Mouse (Mus musculus) gastrocnemius, adult 18-20 months (tissue): ENCODE data around the gene Dkkl1. TPM values are rescaled to one million over a fixed set of nuclear protein-coding genes. Genes with fewer than 3 reads are reported as not detected.

Experiments used
- DNase-seq: peaks from one replicate; pipeline ENCODE4 v3.0.0; 2021; ENCODE audit warnings: low spot score
- total RNA-seq, 2 experiments: library from RNA; stranded (reverse); gene quantifications; 2 replicates each; pipeline ENCODE4 v1.2.3; 2021

Dkkl1 gene
- total RNA-seq, 2 experiments from 2014 or later, result not detected

DNA sequence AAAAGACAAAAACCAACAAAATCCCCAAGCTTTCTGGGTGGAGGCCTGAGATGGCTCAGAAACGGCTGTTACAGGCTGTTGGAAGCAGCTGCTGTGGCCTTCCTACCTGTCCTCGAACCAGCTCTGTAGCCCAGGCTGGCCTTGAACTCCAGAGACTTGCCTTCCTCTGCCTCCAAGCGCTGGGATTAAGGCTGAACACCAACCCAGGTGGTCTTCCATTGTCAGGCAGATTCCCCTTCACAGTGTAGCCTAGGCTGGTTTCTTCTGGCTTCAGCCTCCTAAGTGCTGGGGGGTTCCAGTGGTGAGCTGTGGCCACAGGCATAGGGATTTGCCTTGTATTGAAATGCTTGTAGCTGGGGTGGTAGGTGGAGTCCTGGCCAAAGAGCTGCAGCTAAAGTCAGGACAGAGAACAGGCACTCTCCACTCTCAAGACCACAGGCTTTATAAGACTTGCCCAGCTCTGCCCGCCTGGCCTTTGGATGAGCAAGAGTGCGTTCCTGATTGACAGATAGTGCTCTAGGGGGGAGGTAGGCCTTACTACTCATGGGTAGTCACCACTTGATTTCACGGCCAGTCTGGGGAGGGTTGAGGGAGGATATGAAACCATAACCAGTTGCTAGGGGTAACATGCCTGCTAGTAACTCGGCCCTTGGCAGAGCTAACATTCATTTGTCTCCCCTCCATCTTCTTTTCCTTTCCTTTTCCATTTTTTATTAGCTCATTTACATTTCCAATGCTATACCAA, 17.7 kb upstream of the Dkkl1 start:
- no peak for DNase-seq

DNA sequence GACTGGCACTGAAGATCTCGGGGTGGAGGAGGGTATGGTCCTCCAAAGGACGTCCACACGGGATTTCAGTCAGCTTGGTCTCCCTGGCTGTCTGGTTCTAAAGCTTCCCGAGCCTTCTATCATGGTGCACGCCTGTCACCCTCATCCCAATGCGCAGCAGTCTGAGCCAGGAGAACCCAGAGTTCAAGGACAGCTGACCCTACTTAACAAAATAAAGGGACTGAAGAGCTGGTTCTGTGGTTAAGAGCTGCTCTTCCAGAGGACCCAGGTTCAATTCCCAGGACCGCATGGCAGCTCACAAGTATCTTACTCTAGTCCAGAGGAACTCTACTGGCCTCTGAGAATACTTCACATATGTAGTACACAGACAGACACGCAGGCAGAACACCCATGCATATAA, 17.1 kb upstream of the Dkkl1 start:
- no peak for DNase-seq

DNA sequence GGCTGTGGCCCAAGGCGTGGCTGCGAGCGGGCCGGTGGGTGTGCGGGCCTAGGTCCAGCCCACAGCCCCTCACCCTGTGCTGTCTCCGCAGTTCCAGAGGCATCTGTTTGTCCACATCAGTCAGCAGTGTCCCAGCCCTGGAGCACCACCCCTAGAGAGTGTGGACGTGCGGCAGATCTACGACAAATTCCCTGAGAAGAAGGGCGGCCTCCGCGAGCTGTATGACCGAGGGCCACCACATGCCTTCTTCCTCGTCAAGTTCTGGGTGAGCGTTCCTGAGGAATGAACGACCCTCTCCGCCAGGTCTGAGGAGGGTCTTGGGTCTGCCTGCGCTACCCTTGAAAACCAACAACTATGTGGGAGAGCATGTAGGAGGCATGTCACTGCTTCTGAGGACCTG, 16.6 kb upstream of the Dkkl1 start:
- no peak for DNase-seq

DNA sequence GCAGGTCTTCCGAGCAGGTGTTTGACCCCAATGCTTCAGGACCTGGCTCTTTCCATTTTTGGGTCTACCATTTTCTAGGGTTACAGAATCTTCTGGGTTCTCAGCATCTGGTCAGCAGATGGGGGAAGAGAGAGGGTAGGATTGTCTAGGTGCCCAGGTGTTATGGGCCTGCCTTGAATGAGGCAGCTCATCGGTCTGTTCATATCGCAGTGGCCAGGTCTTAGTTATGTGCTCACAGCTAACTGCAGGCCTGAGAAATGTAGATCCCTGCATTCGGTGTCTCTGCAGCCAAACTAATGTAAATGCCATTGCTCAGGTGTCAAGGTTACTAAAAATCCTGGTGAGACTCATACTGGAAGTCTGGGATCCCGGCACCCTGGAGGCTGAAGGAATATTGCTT, 14.5 kb upstream of the Dkkl1 start:
- no peak for DNase-seq

DNA sequence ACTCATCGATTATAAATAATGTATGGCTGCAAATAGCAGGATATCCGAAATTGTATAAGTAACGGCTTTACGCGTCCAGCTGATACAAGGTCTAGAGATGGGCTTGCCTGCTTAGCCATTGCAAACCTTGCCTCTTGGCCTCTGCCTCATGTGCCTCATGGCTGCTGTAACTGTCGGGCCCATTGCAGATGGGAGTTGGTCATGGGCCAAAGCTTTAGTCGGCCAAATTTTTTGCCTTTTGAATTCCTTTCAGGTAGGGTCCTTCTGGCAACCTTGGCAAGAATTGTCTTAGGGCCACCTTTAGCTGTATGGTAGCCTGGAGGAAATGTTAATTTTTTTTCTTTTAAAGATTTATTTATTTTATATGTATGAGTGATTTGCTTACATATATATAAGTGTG, 12.9 kb upstream of the Dkkl1 start:
- DNase-seq, result no peak

DNA sequence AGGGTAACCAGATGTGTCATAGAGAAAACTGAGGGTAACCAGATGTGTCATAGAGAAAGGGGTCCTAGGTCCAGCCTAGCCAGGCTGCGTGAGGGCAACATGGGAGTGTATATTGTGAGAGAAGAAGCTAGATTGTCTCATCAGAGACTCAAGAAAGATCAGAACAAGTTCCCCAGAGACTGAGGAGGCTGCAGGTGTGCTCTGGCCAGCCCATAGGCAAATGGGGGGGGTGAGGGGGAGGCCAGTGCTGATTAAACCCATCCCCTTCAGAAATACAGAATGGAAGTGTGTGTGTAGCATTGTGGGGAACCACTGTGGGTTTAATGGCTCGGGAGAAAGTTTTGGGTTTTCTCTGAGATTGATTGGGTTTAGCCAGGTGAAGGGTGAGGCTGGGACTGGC, 9.7 kb upstream of the Dkkl1 start:
- no peak for DNase-seq

DNA sequence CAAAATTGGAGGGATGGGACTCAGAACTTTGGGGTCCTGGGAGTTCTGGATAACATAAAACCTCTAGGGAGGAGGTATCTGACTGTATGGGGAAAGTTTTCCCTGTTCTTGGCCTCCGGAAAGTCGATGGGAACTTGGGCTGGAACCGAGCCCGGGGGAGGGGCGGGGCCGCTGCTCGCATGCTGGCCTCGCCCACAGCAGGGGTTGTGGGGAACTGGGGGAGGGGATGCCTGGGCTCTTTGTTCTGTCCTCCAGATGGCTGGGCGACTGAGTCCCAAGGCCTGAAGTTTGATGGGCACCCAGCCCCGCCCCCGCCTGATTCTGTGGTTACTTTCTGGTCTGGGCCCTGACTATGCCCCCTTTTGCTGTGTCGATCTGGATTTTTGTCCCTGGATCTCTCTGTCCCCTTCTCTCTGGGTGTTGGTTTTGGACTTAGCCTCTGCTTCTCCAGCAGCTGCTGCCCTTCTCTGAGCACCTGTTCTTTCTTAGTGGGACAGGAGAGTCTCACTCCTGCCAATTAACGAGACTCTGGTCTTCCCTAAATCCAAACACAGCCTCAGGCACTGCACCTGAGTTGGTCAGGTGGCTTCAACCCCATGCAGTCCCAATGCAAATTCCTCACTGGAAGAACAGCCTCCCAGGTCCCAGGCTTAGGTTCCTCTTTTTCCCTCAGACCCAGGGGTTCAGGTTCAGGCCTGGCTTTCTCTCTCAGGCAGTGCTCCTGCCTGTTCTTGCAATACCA, 4.7 kb upstream of the Dkkl1 start:
- DNase-seq, result no peak

DNA sequence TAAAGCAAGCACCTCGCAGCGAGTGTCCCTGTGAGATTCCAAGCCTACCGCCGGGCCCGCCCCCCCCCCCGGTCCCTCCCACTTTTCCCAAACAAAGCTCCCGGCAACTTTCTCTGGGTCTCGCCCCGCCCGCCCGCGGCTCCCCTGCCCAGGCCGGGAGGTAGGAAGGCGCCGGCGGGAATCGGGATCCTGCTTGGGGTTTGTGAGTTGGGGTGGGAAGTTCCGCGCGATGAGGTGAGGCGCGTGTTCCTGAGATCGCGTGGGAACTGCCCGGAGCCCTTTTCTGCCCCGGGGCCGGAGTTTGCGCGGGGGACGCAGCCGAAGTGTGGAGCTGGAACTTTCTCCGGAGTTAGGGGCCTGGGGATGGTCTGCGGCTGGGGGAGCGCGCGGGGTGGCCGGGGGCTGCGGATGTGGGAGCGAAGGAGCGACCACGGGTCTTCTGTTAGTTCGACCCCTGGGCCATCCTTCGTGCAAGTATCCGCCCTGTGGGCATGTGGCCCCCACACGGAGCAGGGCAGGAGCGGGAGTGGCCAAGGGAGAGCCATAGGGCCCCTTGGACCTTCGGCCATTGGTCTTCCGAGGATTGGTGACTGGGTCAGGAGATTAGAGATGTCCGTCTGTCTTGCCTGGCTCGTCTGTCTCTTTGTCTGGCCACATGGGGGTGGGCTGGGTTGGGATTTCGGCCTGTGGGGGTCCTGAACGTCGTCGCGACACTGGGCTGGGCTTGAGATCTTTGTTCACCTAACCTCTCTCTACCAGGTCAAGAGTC, 3.9 kb upstream of the Dkkl1 start, which contains the start of gene Tead2:
Gene Tead2, plus strand, starts transcription at position 81 of the 769 bp plus-strand sequence.
- no peak for DNase-seq

DNA sequence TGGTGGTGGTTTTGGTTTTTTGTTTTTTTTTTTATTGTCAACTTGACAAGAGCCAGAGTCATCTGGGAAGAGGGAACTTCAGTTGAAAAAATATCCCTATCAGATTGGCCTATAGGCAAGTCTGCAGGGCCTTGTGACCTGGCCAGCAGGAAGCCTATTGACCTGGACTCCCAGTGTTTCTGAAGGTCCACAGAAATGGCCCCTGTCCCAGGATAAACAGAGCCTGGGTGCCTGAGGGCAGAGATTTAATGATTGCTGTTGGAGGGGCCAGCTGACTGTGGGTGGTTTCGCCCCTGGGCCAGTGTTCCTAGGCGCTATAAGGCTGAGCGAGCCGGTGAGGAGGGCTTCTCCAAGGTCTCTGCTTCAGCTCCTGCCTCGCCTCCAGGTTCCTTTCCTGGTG, 1.8 kb upstream of the Dkkl1 start:
- no peak for DNase-seq

DNA sequence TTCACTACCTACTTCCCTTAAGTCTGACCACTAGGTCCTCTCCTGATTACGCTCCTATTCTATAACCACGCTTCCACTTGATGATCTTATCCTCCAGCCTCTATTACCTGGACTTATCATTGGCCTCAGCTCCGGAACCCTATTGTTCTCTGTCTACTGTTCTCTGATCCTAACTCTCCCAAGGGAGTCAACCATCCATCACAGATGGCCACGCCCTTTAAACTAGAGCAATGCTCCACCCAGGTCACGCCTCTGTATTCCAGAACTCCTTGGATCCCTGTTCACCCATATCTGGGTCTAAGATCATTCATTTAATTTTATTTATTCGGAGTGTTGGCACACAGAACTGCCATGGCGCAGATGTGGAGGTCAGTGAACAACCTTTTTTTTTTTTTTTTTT, 409 bp upstream of the Dkkl1 start:
- no peak for DNase-seq

DNA sequence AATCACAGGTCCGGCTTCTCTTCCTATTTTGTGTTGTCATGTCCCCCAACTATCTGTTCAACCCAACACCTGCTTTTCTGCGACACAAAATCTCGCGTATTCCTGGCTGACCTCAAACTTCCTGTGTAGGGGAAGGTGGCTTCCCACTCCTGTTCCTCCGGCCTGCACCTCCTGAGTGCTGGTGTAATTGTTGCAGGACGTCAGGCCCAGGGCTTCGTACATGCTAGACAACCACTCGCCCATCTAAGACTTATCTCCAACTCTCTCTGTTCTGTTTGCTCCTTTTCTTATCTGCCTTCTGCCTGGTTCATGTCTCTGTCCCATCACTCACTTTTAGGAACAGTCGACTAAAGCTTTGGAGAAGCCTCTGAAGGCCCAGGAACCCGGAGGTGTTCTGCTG, 877 bp downstream of the Dkkl1 start:
- DNase-seq, result no peak

DNA sequence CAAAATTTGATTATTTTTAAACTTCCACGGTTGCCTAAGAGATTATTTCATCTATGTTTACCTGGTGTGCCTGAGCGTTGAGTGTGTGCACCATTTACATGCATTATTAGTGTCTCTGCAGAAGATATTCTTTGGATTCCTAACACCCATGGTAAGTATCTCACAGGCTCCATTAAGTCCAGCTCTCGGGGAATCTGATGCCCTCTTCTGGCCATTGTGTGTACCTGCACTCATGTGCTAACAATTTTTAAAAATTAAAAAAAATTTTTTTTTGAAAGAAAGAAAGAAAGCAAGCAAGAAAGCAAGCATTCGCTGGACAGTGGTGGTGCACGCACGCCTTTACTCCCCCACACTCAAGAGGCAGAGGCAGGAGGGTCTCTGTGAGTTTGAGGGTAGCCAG, 3.7 kb downstream of the Dkkl1 start:
- no peak for DNase-seq

DNA sequence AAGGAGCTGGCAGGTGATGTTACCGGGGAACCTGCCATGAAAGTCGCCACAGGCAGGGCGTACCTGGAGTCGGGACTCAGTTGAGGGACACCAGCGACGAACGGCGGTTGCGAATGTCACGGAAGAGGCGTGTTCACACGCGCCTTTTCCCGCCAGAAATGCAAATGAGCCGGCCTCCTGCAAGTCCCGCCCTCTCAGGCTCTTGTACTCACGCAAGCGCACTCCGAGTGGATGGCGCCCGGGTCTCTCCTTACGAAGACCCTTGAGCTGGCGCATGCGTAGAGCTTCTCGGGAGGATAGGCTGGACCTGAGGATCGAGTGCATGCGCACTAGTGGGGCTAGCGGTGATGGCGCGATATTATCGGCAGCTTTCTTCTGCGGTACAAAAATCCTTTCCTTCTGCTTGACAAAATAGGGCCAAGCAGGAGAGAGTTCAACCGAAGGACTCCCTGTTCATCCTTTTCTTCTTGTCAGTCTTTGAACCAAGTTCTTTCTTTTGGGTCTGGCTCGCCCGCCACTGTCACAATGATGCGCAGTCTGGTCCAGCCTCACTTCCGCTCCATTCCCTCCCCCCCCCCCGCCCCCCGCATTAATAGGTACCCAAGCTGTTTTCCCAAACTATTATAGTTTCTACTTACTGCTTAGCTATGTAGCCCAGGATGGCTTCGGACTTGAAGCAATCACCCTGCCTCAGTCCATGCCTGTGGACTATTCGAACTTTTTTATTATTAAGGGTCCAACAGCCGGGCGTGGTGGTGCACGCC, 7.4 kb downstream of the Dkkl1 start, which contains the start of gene Ccdc155:
Gene Ccdc155, minus strand, starts transcription at position 513 of the 764 bp plus-strand sequence.
- DNase-seq, result peak; percentile 80

DNA sequence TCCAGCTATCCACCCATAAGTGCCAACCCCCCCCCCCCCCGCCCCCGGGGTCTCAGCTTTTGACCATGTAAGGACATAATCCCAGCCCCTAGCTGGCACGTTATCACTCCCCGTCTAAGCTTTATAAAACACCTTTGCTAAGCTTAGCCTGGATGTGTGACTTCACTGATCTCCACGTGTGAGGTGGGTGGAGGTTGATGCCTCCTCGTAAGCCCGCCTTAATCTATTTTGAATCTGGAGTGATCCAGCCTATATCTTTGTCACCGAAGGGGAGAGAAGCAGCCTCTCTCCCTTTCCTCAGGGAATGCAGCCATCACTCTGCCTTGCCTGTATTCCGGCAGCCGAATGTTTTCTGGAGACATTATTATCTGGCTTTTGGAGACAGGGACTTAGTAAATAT, 9.3 kb downstream of the Dkkl1 start:
- DNase-seq, result no peak

DNA sequence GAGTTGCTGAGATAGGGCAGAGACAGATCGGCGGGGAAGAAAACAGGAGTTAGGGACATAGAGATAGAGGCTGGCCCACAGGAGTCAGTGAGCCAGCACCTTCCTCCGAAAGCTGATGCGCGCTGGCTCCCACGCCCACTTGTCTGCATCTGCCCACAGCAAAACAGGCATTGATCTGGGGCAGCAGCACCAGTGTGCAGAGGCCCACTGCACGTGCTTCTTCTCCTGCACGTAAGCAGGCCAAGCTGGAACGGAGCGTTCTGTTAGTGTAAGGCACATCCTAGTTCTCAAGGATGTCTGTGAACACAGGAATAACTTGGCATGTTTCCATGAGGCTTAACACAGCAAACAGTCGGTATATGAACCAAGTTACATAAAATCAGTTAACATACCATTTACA, 13.0 kb downstream of the Dkkl1 start:
- no peak for DNase-seq

DNA sequence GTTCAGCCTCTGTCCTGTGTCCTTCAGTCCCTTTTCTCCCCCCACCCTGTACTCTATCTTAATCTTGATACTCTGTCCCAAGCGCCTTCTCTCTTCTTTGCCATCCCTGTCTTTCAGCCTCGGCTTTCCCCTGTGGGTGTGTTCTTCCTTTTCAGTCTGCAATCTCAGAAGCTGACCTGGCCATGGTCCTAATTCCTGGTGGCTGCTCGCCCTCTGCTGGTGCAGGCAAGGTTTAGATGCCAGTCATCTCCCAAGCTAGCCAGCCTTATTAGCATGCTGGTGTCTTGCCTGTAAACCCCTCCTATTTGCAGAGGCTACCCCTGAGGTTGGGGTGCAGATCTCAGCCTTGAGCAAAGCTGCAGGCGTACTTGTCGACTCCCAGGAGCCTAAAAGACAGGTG, 13.5 kb downstream of the Dkkl1 start:
- peak; percentile 76 for DNase-seq

DNA sequence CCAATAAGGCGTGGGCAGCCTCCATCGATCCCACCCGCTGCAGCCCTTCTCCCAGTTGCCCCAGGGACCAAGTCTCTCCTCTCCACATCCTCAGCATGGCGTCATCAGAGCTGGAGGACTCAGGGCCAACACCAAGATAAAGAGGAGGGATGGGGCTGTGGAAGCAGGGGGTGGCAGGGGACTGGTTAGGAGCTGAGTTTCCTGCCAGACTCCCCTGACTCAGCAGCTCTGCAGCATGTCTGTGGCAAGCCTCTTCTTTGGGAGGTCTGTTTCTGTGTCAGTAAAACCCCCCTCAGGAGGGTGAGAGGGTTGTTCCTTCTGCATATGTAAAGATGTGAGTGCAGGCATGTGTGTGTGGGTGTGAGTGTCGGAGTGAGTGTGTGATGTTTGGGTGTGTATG, 15.0 kb downstream of the Dkkl1 start:
- DNase-seq, result no peak

DNA sequence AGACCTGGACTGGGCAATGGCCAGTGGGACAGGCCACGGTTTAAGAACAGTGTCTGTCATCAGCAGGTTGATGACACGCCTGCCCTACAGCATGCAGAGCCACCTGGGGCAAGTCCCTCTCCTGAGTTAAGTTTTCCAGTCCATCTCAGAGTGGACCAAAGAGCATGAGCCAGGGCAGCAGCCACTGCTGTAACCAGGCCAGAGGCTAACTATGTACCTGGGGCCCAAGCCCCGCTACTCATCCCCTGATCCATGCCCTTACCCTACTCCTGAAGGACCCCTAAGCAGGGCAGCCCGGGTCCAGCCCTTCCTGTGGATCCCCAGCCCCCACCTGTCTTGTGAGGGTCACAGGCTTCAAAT, 15.8 kb downstream of the Dkkl1 start:
- no peak for DNase-seq

DNA sequence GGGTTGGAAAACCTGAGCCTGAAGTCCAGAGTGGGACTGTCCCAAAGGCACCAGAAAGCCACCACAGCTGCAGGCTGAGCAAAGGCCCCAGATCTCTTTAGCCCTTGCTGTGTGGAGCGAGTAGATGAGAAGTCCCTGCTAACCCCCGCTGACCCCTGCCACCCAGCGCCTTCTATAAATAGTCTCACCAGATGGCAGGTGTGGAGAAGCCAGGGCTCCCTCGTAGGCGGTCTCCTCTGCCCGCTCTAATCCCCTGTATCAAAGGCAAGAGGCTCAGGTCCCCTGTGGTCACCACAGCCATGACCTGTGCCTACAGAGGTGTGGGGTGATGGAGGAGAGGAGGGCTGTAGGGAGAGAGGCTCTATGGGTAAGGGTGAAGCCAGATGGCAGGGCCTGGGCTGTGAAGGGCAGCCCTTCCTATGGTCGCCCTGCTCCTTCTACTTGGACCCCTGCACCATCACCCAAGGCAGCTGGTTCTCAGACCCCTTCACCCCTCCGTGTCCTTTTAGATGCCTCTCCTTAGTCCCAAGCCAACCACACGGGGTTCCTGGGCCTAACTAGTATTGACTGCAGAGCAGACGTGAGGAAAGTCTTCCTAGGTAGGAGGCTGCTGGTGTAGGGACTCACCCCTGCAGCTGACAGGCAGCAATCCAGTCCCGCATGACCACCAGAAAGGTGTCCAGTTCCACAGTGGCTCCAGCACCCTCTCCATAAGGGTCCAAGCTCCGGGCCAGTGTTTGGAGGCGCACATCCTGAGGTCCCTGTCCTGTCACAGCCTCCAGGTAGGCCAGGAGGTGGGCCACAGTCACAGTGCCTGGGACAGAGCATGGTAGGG, 16.4 kb downstream of the Dkkl1 start:
- peak; percentile 43 for DNase-seq

DNA sequence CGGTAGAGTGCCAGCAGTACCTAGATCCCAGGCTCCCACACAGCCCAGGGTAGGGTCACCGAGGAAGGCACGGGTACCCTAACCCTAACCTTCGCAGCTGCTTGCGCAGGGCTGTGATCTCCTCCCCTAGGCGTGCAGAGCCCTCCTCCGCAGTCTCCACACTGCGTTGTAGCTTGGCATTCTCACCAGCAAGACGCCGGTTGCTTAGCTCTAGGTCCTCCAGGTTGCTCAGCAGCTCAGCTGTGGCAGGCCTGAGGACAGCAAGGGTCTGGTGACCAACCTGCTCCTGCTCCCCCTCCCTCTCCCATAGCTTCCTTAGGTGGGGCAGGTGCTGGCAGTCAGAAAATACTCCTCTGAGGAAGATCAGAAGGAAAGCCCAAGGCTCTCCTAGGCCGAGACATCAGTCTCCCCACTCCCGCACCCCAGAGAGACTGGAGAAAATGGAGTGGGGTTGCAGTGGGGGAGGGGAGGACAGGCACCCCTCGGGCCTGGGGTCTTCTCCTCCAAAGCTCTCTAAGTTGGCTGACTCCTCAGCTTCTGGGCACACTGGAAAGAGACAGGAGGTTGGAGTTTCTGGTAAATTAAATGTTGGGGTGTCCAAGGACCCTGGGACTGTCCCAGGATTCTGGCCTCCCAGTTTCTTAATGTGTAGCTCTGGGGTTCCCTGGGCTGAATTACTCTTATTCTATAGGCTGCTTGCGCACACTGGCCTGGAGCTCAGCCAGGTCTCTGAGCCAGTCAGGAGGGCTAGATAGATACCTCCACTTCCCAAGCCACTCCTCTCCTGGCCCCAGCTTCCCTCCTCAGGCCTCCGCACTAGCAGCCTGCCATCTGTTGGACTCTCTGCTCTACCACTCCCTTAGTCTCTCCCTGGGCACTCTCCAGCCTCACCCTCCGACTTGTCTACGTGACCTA, 17.8 kb downstream of the Dkkl1 start:
- DNase-seq, result no peak
